ENCODE assay signal across 8 mouse cellular contexts in the genomic region with DNA sequence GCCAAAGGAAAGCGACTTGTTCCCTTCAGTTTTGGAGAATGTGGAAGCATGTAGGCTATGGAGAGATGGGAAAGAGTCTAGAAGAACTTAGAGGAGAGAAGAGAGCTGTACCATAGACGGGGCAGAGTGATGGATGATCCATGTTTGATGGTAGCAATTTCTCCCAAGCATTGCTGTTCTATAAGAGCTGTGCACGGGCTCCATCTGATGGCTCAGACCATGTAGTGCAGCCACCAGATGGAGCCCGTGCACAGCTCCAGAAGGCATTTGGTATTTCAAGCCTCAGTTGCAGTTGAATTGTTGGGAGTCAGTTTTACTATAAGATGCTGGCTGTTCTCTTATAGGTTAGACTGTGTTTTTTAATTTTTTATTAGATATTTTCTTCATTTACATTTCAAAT. TPM values are rescaled to one million over a fixed set of nuclear protein-coding genes. Genes with fewer than 3 reads are reported as not detected.
DNase-seq lines count a peak whose midpoint lies in the region; ATAC-seq and TF ChIP-seq lines count a peak whose summit lies in the region.

No protein-coding gene starts in this region.

- no peak for TF ChIP-seq POLR2A in thymus, adult 2 months (IDR thresholded peaks at IDR 0.05; ENCODE audit: control insufficient read depth, extremely low read depth, insufficient read depth, low read length, poor library complexity)
- TF ChIP-seq POLR2A in embryonic fibroblast, embryonic 13.5 days (IDR thresholded peaks at IDR 0.05; ENCODE audit: low read depth, low read length) = no peak

- H3K36me3 ChIP-seq in thymus, adult 2 months (ENCODE audit: control insufficient read depth, insufficient read depth, low read length) = no peaks in the 10 kb centered on the region
- no peaks in the 10 kb centered on the region for H3K36me3 ChIP-seq in hindbrain, embryonic 16.5 days (ENCODE audit: control insufficient read depth, insufficient read depth, low read length)

- no peaks in the 10 kb centered on the region for H3K4me1 ChIP-seq in thymus, adult 2 months (replicated peaks; ENCODE audit: control insufficient read depth, insufficient read depth, low read length)
- H3K4me1 ChIP-seq in embryonic fibroblast, embryonic 13.5 days (ENCODE audit: control insufficient read depth, insufficient read depth, low read length) = peaks cover 2% of the 10 kb centered on the region; the same call in 1 of the 2 replicates
- no peaks in the 10 kb centered on the region for H3K4me1 ChIP-seq in hindbrain, embryonic 16.5 days (ENCODE audit: control insufficient read depth, insufficient read depth, low read depth, low read length)

- no peak overlapping the region for H3K9ac ChIP-seq in hindbrain, embryonic 16.5 days (ENCODE audit: low read depth, low read length)

- DNase-seq in thymus, adult 2 months = peak; percentile 43
- no peak for DNase-seq in thymus, adult 18-20 months
- DNase-seq in brain, adult 2 months (ENCODE audit: low read depth, low spot score) = peak; percentile 83
- peak; percentile 57 to 66 for DNase-seq in left cerebral cortex, postnatal 25 days (ENCODE audit: low spot score in 2 of 2)

- no peak for TF ChIP-seq CTCF in thymus, adult 2 months (IDR thresholded peaks at IDR 0.05; ENCODE audit: borderline replicate concordance, control insufficient read depth, extremely low read depth, insufficient read depth, low read length, poor library complexity)
- peak; percentile 42; the same call in 1 of the 2 replicates for TF ChIP-seq CTCF in embryonic fibroblast, embryonic 13.5 days (IDR thresholded peaks at IDR 0.05; ENCODE audit: borderline replicate concordance, insufficient read depth, low read length)

- H3K27ac ChIP-seq in thymus, adult 2 months (ENCODE audit: control insufficient read depth, insufficient read depth, low read length) = no peak overlapping the region
- H3K27ac ChIP-seq in embryonic fibroblast, embryonic 13.5 days (ENCODE audit: insufficient read depth, low read length) = no peak overlapping the region
- H3K27ac ChIP-seq in hindbrain, embryonic 16.5 days (ENCODE audit: low read depth, low read length) = no peak overlapping the region

- H3K27me3 ChIP-seq in thymus, adult 2 months (ENCODE audit: control insufficient read depth, insufficient read depth, low read length) = no peaks in the 10 kb centered on the region
- H3K27me3 ChIP-seq in hindbrain, embryonic 16.5 days (replicated peaks; ENCODE audit: control insufficient read depth, insufficient read depth, low read length) = no peaks in the 10 kb centered on the region

- intact Hi-C loops in left cerebral cortex, postnatal 25 days (cut with DNase I) = loop anchor here (1.0 to 2.0 kb wide), 2 partner anchors 72 to 94 kb away; no protein-coding TSS in a partner anchor

- H3K9me3 ChIP-seq in hindbrain, embryonic 16.5 days (ENCODE audit: control insufficient read depth, low read length) = no peaks in the 10 kb centered on the region

- no peak overlapping the region for H3K4me2 ChIP-seq in hindbrain, embryonic 16.5 days (ENCODE audit: low read length)

- WGBS in thymus, adult 2 months = 31% methylated on average over 4 of the region's 4 CpGs
- whole genome bisulfite sequencing in hindbrain, embryonic 16.5 days = 25% methylated on average over 4 of the region's 4 CpGs

- H3K4me3 ChIP-seq in thymus, adult 2 months (ENCODE audit: control insufficient read depth, insufficient read depth, low read length) = no peak overlapping the region
- no peak overlapping the region for H3K4me3 ChIP-seq in embryonic fibroblast, embryonic 13.5 days (ENCODE audit: insufficient read depth, low read length)
- no peak overlapping the region for H3K4me3 ChIP-seq in hindbrain, embryonic 16.5 days (ENCODE audit: low read length)

- ATAC-seq in hindbrain, embryonic 16.5 days = peak; percentile 82
- peak; percentile 68 for ATAC-seq in monocyte, adult 5-6 weeks (replicated peaks; ENCODE audit: insufficient number of reproducible peaks, low FRiP score, low TSS enrichment, poor library complexity, severe bottlenecking)
- no peak for ATAC-seq in activated CD4-positive, CD25-positive, alpha-beta regulatory T cell, adult 4 months

RNA-seq across cellular contexts. Expression of gene Luzp1, which starts 56.9 kb away (rescaled TPM):
- 4.1 and 5.0 TPM in 2 replicates for polyA plus RNA-seq in thymus, adult 2 months (2012; rRNA removed)
- 58.5 and 59.4 TPM in 2 replicates for polyA plus RNA-seq in embryonic fibroblast, embryonic 13.5 days (2011; ENCODE audit: insufficient read length, low read depth, missing spikeins)
- 55.5 and 63.4 TPM in 2 replicates for polyA plus RNA-seq in hindbrain, embryonic 16.5 days (2015; fragmentation: Nextera tagmentation; extraction: Ambion mirVana)
- total RNA-seq in left cerebral cortex, postnatal 25 days (2021) = 10 to 100 TPM; 80.2 to 85.7 TPM
- total RNA-seq in monocyte, adult 5-6 weeks (2017) = 9.5 to 22.4 TPM (median 11.4 TPM) in 3 replicates
- polyA plus RNA-seq in activated CD4-positive, CD25-positive, alpha-beta regulatory T cell, adult 4 months (2017; shearing (Covaris generic)) = 1 to 10 TPM; 4.7 to 7.4 TPM

Comparison
In these comparisons a context has a peak if more than half of its experiments do, and no peak if none do; other contexts are left out.
1. DNase-seq: peak in thymus, adult 2 months (single experiment), brain, adult 2 months (single experiment) and left cerebral cortex, postnatal 25 days (2 of 2); none in thymus, adult 18-20 months (0 of 2).